Mouse (Mus musculus): ENCODE data around the gene Dmrt2. TPM values are rescaled to one million over a fixed set of nuclear protein-coding genes. Genes with fewer than 3 reads are reported as not detected.
A peak's percentile ranks its signal among the peaks of the same experiment; 100 is the strongest.

The Dmrt2 gene
- polyA plus RNA-seq (2015; fragmentation: Nextera tagmentation; extraction: Ambion mirVana), result 10.6 and 14.7 TPM in 2 replicates

DNA sequence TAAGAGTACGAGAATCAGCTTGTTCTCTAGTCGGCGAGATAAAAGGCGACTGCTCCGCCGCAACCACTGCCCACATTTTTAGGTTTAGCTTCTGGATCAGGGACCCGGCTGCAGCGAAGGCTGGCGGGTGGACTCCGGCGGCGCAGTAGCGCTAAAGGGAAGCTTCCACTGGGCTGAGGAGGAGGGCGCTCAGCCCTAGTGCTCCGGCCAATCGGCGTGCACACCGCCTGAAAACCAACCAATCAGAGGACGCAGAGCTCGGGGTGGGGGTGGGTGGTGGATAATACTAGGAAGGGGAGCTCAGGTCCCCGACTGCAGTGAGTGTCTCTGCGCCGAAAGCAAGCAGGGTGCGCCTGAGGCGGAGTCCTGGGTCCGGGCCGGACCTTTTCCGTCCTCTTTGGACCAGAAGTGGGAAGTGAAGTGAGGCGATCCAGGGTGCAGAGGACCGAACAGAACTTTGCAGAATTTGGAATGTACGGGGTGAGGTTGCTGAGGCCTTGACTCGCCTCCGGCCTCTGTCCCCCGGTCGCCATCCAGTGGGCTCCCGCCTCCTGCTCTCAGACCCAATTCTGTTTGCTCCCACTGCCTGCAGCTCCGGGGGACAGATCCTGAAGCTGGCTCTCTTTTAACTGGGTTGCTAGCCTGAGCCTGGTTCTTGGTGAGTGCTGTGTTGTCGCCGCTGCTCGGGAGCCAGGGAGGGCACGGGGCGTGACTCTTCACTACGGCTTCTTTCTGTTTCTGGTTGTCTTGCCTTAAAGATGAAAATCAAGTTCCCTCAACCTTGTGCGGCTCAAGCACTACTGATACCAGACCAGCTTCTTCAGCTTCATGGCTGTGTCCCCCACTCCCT, at the start of gene Dmrt2:
Gene Dmrt2, plus strand, starts transcription at position 311 of the 850 bp plus-strand sequence.
- under 1% methylated on average over 43 of the region's 44 CpGs for WGBS
- no peak within 1 kb of the TSS for H3K27ac ChIP-seq
- ATAC-seq (ENCODE audit: insufficient number of reproducible peaks, low FRiP score, low TSS enrichment, low read depth), result peak; percentile 96
- peak within 1 kb of the TSS; percentile 39; the same call in 1 of the 2 replicates for H3K9ac ChIP-seq
- H3K4me3 ChIP-seq, result peak within 1 kb of the TSS; percentile 51
- peaks cover 96% of the 10 kb centered on the region for H3K27me3 ChIP-seq
- no peaks in the 10 kb centered on the region for H3K9me3 ChIP-seq
- H3K4me1 ChIP-seq, result peaks cover 30% of the 10 kb centered on the region
- H3K36me3 ChIP-seq, result no peaks in the 10 kb centered on the region
- peak within 1 kb of the TSS; percentile 84 for H3K4me2 ChIP-seq

DNA sequence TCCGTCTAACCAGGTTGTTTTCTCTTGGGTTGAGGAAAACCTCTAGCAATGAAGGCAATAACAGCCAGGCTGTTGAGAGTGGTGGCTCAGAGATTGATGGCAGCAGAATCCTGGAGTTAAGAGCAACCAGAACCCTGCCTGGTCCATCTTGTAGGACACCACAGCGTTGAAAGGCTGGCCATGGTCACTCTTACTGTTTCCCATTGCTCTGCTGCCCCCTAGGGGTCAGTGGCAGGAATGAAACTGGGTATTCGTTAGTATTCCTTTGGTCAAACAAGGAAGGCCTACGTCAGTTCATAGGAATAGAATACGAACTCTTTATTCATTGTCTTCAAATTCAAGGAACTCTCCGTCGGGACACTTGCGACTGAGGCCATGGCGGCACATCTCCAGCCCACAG, 43.7 kb upstream of the Dmrt2 start:
- peaks cover 2% of the 10 kb centered on the region; the same call in 1 of the 2 replicates for H3K4me1 ChIP-seq
- H3K27me3 ChIP-seq, result peaks cover 53% of the 10 kb centered on the region
- no peak overlapping the region for H3K4me2 ChIP-seq
- WGBS, result 13% methylated on average over 9 of the region's 9 CpGs
- H3K9ac ChIP-seq, result no peak overlapping the region
- no peaks in the 10 kb centered on the region for H3K9me3 ChIP-seq
- H3K4me3 ChIP-seq, result no peak overlapping the region
- no peak for ATAC-seq (ENCODE audit: insufficient number of reproducible peaks, low FRiP score, low TSS enrichment, low read depth)
- no peak overlapping the region for H3K27ac ChIP-seq
- H3K36me3 ChIP-seq, result no peaks in the 10 kb centered on the region

DNA sequence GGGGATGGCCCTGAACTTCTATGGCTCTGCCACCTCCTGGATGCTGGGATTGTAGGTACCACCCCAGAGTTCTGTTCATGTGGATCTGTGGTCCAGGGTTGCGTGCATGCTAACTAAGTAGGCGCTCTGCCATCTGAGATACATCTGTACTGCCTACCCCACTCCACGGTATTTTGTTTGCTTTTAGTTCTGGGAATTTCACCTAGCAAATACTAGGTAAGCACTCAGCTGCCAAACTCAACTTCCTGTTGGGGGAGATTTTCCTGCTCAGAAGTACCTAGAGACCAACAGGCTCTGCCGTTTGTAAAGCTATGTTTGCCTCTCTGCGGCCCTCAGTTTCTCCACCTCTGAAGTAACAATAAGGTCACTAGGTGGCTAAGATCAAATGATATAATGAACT, 37.1 kb upstream of the Dmrt2 start:
- Histone ChIP-seq H3K27ac (no peak overlapping the region), H3K4me2 (no peak overlapping the region), H3K4me1 (no peaks in the 10 kb centered on the region), H3K36me3 (no peaks in the 10 kb centered on the region), H3K4me3 (no peak overlapping the region), H3K9ac (no peak overlapping the region), H3K9me3 (no peaks in the 10 kb centered on the region), H3K27me3 (0 out of 2 replicates have a peak, but pooled peaks cover 3% of the 10 kb centered on the region)
- ATAC-seq (ENCODE audit: insufficient number of reproducible peaks, low FRiP score, low TSS enrichment, low read depth), result no peak
- 72% methylated on average over 5 of the region's 5 CpGs for WGBS

DNA sequence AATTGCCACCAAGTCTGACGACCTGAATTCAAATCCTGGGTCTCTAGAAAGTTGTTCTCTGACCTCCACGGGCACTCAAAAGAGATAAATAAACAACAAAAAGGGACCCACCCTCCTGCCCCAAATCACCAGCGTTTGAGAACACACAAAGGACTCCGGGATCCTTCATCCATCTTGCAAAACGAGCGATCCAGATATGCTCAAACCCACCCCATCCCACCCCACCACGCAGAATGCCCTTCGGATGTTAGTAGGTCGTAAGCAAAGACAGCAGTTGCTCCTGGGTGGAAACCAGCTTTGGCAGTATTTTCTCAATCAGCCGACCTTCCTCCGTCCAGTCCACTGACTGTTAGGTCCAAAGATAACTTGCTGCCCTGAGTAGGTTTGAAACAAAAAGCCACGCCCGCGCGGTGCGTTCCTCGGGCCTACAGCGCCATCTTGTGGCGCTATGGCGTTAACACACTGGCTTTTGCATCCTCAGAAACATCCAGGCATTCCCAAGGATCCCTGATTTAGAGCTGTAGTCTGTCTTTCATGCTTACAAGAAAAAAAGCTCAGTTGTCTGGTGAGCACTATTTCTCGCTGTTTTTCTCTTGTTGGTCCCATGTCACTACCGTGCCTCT, 36.5 kb upstream of the Dmrt2 start:
- no peak overlapping the region for H3K27ac ChIP-seq
- 0 out of 2 replicates have a peak, but pooled peaks cover 3% of the 10 kb centered on the region for H3K27me3 ChIP-seq
- peak overlapping the region; percentile 42 for H3K4me2 ChIP-seq
- H3K4me3 ChIP-seq, result peak overlapping the region; percentile 36
- no peaks in the 10 kb centered on the region for H3K4me1 ChIP-seq
- no peaks in the 10 kb centered on the region for H3K9me3 ChIP-seq
- ATAC-seq (ENCODE audit: insufficient number of reproducible peaks, low FRiP score, low TSS enrichment, low read depth), result no peak
- WGBS, result 15% methylated on average over 22 of the region's 22 CpGs
- H3K9ac ChIP-seq, result no peak overlapping the region
- H3K36me3 ChIP-seq, result no peaks in the 10 kb centered on the region

DNA sequence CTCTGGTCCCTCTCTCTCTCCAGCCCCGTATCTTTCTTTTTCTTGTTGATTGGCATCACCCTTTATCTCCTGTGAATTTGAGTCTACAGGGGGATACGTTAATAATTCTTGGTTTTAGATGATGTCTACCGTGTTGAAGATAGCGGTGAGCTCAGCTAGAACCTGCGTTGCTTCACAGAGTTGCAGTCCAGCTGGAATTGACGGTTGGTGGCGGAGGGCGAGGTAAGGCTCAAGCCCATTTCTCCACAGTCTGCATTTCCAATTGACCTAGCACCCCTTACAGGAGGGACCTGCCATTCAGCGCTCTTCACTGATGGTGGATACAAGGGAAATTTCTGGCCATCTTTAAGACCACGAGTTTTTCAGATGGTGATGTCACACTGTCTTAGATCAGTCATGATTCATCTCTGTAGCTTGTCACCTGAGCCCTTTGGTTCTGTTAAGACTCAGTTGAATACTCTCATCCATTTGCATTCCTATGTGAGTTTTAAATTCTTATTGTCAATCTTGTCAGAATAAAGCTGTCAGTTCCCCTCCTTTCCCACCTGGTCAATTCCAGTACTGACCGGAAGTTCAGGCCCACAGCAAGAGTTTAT, 33.3 kb upstream of the Dmrt2 start:
- no peak overlapping the region for H3K9ac ChIP-seq
- ATAC-seq (ENCODE audit: insufficient number of reproducible peaks, low FRiP score, low TSS enrichment, low read depth), result no peak
- H3K4me1 ChIP-seq, result no peaks in the 10 kb centered on the region
- 0 out of 2 replicates have a peak, but pooled peaks cover 3% of the 10 kb centered on the region for H3K27me3 ChIP-seq
- H3K27ac ChIP-seq, result no peak overlapping the region
- no peak overlapping the region for H3K4me3 ChIP-seq
- no peaks in the 10 kb centered on the region for H3K9me3 ChIP-seq
- 77% methylated on average over 11 of the region's 11 CpGs for WGBS
- H3K4me2 ChIP-seq, result no peak overlapping the region
- H3K36me3 ChIP-seq, result no peaks in the 10 kb centered on the region

DNA sequence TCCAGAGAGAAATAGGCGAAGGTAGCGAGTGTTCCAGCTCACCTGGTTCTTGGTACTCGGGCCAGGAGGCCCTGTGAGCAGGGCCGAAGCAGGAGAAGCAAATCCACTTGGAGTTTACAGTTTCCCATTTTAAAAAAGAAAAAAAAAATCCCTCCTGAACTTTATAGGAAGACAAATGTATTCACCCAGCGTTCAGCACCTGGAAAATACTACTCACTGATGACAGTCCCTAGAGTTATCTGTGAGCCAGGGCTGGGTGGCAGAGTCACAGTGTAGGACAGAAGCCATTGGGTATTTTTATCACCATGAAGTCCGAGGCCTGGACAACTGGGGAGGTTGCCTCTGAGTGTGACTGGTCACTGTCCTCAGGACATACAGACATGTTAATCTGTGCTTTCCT, 30.4 kb upstream of the Dmrt2 start:
- Histone ChIP-seq H3K4me1 (no peaks in the 10 kb centered on the region), H3K4me2 (no peak overlapping the region), H3K4me3 (no peak overlapping the region), H3K27me3 (0 out of 2 replicates have a peak, but pooled peaks cover 3% of the 10 kb centered on the region), H3K27ac (no peak overlapping the region), H3K36me3 (no peaks in the 10 kb centered on the region), H3K9me3 (no peaks in the 10 kb centered on the region), H3K9ac (no peak overlapping the region)
- 83% methylated on average over 6 of the region's 6 CpGs for WGBS
- no peak for ATAC-seq (ENCODE audit: insufficient number of reproducible peaks, low FRiP score, low TSS enrichment, low read depth)

DNA sequence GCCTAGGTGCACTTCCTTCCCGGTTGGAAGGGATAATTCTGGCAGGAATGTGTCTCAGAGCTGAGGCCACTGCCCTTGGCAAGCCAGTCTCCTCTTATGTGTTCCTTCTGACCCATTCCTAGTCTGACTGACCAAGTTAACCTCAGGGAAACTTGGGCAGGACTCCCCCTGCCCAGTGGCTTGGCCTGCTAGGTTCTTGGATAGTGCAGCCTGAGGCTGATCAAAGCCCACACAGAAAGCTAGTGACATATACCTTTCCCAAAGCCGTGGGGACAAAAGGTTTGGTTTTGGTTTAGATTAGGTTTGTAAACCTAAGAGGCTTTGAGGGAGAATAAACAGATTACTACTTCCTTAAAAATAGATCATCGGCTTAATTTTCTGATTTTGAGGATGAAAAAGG, 25.1 kb upstream of the Dmrt2 start:
- Histone ChIP-seq H3K4me3 (no peak overlapping the region), H3K9ac (no peak overlapping the region), H3K27ac (no peak overlapping the region), H3K36me3 (no peaks in the 10 kb centered on the region), H3K4me2 (no peak overlapping the region), H3K9me3 (no peaks in the 10 kb centered on the region), H3K4me1 (no peaks in the 10 kb centered on the region), H3K27me3 (no peaks in the 10 kb centered on the region)
- WGBS, result 58% methylated on average over 3 of the region's 3 CpGs
- ATAC-seq (ENCODE audit: insufficient number of reproducible peaks, low FRiP score, low TSS enrichment, low read depth), result no peak

DNA sequence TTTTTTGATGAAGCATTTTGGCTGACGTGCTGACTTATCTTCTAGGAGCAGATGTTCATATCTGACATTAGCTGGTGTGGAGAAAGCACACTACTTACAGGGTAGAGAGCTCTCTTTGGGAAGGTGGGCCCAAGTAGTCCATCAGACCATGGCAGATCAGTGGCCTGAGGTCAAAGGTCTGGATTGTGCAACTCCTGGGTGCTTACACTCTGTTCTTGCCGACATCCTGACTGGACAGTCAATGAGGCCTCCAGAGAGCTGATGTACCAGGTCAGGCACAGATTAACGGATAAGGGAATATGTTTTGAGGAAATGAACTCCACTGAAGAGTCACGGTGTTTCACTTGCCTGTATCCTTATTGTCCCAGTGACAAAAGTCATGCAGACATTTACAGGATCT, 23.5 kb upstream of the Dmrt2 start:
- Histone ChIP-seq H3K27me3 (peaks cover 4% of the 10 kb centered on the region; the same call in 1 of the 2 replicates), H3K4me2 (no peak overlapping the region), H3K27ac (no peak overlapping the region), H3K36me3 (no peaks in the 10 kb centered on the region), H3K9ac (no peak overlapping the region), H3K4me3 (no peak overlapping the region), H3K9me3 (no peaks in the 10 kb centered on the region), H3K4me1 (no peaks in the 10 kb centered on the region)
- 76% methylated on average over 4 of the region's 4 CpGs for WGBS
- ATAC-seq (ENCODE audit: insufficient number of reproducible peaks, low FRiP score, low TSS enrichment, low read depth), result no peak

DNA sequence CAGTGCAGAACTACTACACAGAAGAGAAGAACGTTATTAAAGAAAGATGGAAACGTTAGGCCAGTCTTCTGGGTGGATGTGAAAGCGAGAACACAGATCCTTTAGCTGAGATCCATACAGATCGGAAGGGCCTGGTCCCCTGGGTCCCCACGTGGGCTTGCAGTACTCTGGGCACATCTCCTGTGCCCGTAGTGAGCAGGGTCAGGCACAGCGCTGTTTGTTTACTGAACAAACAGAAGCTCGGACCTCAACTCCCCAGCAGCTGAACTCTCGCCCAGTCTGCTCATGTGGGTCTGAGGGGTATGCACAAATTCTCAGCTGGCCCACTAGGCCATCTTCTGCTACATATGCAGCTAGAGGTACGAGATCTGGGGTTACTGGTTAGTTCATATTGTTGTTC, 21.7 kb upstream of the Dmrt2 start:
- Histone ChIP-seq H3K9me3 (no peaks in the 10 kb centered on the region), H3K36me3 (no peaks in the 10 kb centered on the region), H3K9ac (no peak overlapping the region), H3K27ac (no peak overlapping the region), H3K27me3 (peaks cover 4% of the 10 kb centered on the region; the same call in 1 of the 2 replicates), H3K4me3 (no peak overlapping the region), H3K4me1 (peaks cover 10% of the 10 kb centered on the region), H3K4me2 (no peak overlapping the region)
- WGBS, result 69% methylated on average over 10 of the region's 10 CpGs
- ATAC-seq (ENCODE audit: insufficient number of reproducible peaks, low FRiP score, low TSS enrichment, low read depth), result no peak

DNA sequence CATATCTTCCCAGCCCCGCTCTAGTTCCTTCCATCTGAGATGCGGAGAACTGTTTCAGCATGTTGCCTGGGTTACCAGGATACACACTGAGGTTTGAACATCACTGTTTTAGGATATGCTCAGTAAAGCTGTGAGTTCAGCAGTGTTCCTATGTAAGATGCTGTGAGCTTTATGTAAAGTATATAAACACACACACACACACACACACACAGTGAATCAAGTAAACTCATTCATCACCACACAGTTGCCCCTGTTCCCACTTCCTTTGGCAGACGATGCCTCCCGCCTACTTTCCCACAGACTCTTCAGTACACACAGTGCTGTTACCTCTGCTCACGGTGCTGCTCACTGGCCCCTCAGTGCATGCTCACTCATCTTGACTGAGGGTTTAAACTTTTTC, 19.7 kb upstream of the Dmrt2 start:
- H3K4me1 ChIP-seq, result peaks cover 10% of the 10 kb centered on the region
- no peak overlapping the region for H3K4me3 ChIP-seq
- H3K36me3 ChIP-seq, result no peaks in the 10 kb centered on the region
- H3K9me3 ChIP-seq, result no peaks in the 10 kb centered on the region
- H3K27me3 ChIP-seq, result peaks cover 4% of the 10 kb centered on the region; the same call in 1 of the 2 replicates
- H3K9ac ChIP-seq, result no peak overlapping the region
- 74% methylated on average over 5 of the region's 5 CpGs for WGBS
- H3K4me2 ChIP-seq, result no peak overlapping the region
- H3K27ac ChIP-seq, result no peak overlapping the region
- no peak for ATAC-seq (ENCODE audit: insufficient number of reproducible peaks, low FRiP score, low TSS enrichment, low read depth)

DNA sequence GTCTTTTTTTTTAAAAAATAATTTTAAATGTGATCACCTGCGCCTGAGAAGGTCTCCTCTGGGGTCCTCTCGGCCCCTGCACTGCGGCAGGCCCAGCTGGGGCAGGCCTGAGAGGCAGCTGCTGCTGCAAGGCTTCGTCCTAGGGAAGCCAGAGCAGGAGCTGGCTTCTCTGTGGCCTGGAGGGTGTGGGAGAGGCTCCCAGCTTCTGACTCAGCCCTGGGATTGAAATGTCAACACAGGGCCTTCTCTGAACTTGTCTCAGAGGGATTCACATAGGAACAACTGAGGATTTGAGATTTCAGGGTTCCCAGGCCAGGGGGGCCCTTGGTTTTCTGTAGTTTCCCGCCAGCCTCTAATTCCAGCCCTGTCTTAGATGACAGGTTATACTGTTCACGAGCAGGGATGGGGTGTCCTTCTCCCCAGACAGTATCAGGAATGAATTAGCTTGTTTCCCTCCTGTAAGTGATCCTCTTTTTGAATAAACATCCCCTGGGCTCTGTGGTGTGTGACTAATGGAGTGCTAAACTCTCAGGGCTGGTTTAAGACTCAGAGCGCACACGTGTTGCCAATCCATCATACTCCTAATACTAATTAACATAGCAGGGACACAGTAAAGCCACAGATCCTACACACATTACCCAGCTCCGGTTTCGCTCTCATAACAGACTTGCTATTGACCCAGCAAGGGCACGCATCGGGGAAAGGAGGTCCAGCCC, 18.0 kb upstream of the Dmrt2 start:
- Histone ChIP-seq H3K4me1 (peaks cover 10% of the 10 kb centered on the region), H3K4me3 (no peak overlapping the region), H3K27ac (peak overlapping the region; percentile 50; the same call in 1 of the 2 replicates), H3K9ac (no peak overlapping the region), H3K27me3 (peaks cover 4% of the 10 kb centered on the region; the same call in 1 of the 2 replicates), H3K4me2 (no peak overlapping the region), H3K9me3 (no peaks in the 10 kb centered on the region), H3K36me3 (no peaks in the 10 kb centered on the region)
- WGBS, result 34% methylated on average over 12 of the region's 12 CpGs
- peak; percentile 80 for ATAC-seq (ENCODE audit: insufficient number of reproducible peaks, low FRiP score, low TSS enrichment, low read depth)
